Mouse (Mus musculus): ENCODE measurements around the gene Mien1.

The Mien1 gene

GRCm38 (mm10) chr11:98438331-98439158 lies at the start of gene Mien1:
Gene Mien1 (minus strand): TSS chr11:98438991.
- in situ Hi-C loops (cut with MboI, MseI) = loop anchor here in 1 of 2 experiments (25.0 kb wide), 1 partner anchor 199 kb away; the partner anchor contains the start of genes Gm12355, Gsdma2 and Gsdma3

GRCm38 (mm10) chr11:98487526-98488040 lies 48.8 kb upstream of the Mien1 start:
- in situ Hi-C loops (cut with MboI, MseI) = no loop called here

GRCm38 (mm10) chr11:98485749-98486148 lies 47.0 kb upstream of the Mien1 start:
- in situ Hi-C loops (cut with MboI, MseI) = no loop called here

- in situ Hi-C loops (cut with MboI, MseI) = no loop called here
These were observed 43.3 kb upstream of the Mien1 start for GRCm38 (mm10) chr11:98482067-98482466.

GRCm38 (mm10) chr11:98481231-98481630 lies 42.4 kb upstream of the Mien1 start:
- in situ Hi-C loops (cut with MboI, MseI) = no loop called here

GRCm38 (mm10) chr11:98479940-98480497 lies 41.2 kb upstream of the Mien1 start:
- in situ Hi-C loops (cut with MboI, MseI) = loop anchor here in 1 of 2 experiments (5.0 to 10.0 kb wide), 2 partner anchors 295 to 467 kb away; partner anchors contain the start of gene Nr1d1

GRCm38 (mm10) chr11:98479026-98479939 lies 40.5 kb upstream of the Mien1 start:
- in situ Hi-C loops (cut with MboI, MseI) = loop anchor here in 1 of 2 experiments (5.0 to 10.0 kb wide), 2 partner anchors 296 to 468 kb away; partner anchors contain the start of gene Nr1d1

GRCm38 (mm10) chr11:98477011-98477701 lies 38.4 kb upstream of the Mien1 start:
- in situ Hi-C loops (cut with MboI, MseI) = loop anchor here in 1 of 2 experiments (5.0 to 10.0 kb wide), 2 partner anchors 298 to 470 kb away; partner anchors contain the start of gene Nr1d1

GRCm38 (mm10) chr11:98476434-98476807 lies 37.6 kb upstream of the Mien1 start:
- in situ Hi-C loops (cut with MboI, MseI) = loop anchor here in 1 of 2 experiments (5.0 to 10.0 kb wide), 2 partner anchors 298 to 471 kb away; partner anchors contain the start of gene Nr1d1

- in situ Hi-C loops (cut with MboI, MseI) = loop anchor here in 1 of 2 experiments (5.0 to 10.0 kb wide), 2 partner anchors 299 to 471 kb away; partner anchors contain the start of gene Nr1d1
These were observed 37.0 kb upstream of the Mien1 start for GRCm38 (mm10) chr11:98475630-98476433.

- in situ Hi-C loops (cut with MboI, MseI) = loop anchor here in 1 of 2 experiments (5.0 to 10.0 kb wide), 2 partner anchors 300 to 472 kb away; partner anchors contain the start of gene Nr1d1
These were observed 36.2 kb upstream of the Mien1 start for GRCm38 (mm10) chr11:98474967-98475366.

- in situ Hi-C loops (cut with MboI, MseI) = loop anchor here in 1 of 2 experiments (10.0 kb wide), 1 partner anchor 301 kb away; the partner anchor contains the start of gene Nr1d1
These were observed 35.2 kb upstream of the Mien1 start for GRCm38 (mm10) chr11:98473916-98474479.

GRCm38 (mm10) chr11:98472696-98473095 lies 33.9 kb upstream of the Mien1 start:
- in situ Hi-C loops (cut with MboI, MseI) = loop anchor here in 1 of 2 experiments (10.0 kb wide), 1 partner anchor 302 kb away; the partner anchor contains the start of gene Nr1d1

GRCm38 (mm10) chr11:98470795-98471194 lies 32.0 kb upstream of the Mien1 start:
- in situ Hi-C loops (cut with MboI, MseI) = loop anchor here in 1 of 2 experiments (10.0 kb wide), 1 partner anchor 304 kb away; the partner anchor contains the start of gene Nr1d1

- in situ Hi-C loops (cut with MboI, MseI) = loop anchor here (5.0 to 10.0 kb wide), 4 partner anchors 82 to 665 kb away; partner anchors contain the start of genes Nr1d1 (in 2 of the 2) and Zpbp2 (in 1 of the 2)
These were observed 31.2 kb upstream of the Mien1 start for GRCm38 (mm10) chr11:98469761-98470714.

GRCm38 (mm10) chr11:98464516-98464915 lies 25.7 kb upstream of the Mien1 start:
- in situ Hi-C loops (cut with MboI, MseI) = loop anchor here in 1 of 2 experiments (10.0 kb wide), 1 partner anchor 670 kb away; no protein-coding TSS in a partner anchor

- in situ Hi-C loops (cut with MboI, MseI) = loop anchor here in 1 of 2 experiments (10.0 kb wide), 1 partner anchor 671 kb away; no protein-coding TSS in a partner anchor
These were observed 25.1 kb upstream of the Mien1 start for GRCm38 (mm10) chr11:98463911-98464310.
